Mouse (Mus musculus) liver, embryonic 11.5 days (tissue): Measurements from ENCODE around the gene Sirpa. TPM values are rescaled to one million over a fixed set of nuclear protein-coding genes. Genes with fewer than 3 reads are reported as not detected.

Experiments
- ATAC-seq: fragments of 200-750 bp; cut with Nextera tagmentation; replicated peaks from 2 replicates; pipeline ENCODE4 v1.8.0; 2017; ENCODE audit warnings: moderate number of reproducible peaks, mild to moderate bottlenecking, moderate TSS enrichment, moderate library complexity; ENCODE audit not compliant: low FRiP score
- DNase-seq: peaks from one replicate; pipeline ENCODE4 v3.0.0-alpha.2; 2017; ENCODE audit warnings: low spot score
- H3K27ac ChIP-seq: fragments of 300-500 bp; sonication (generic); 2 replicates; pipeline ENCODE4 v1.5.1; 2014; ENCODE audit warnings: mild to moderate bottlenecking, low read depth, low read length, control low read depth
- H3K27me3 ChIP-seq: fragments of 300-500 bp; sonication (generic); replicated peaks from 2 replicates; pipeline ENCODE4 v1.6.1; 2014; ENCODE audit warnings: low read length, mixed read lengths; ENCODE audit not compliant: control insufficient read depth, insufficient read depth
- H3K36me3 ChIP-seq: fragments of 300-500 bp; sonication (generic); 2 replicates; pipeline ENCODE4 v1.6.1; 2014; ENCODE audit warnings: mild to moderate bottlenecking, low read length, moderate library complexity, mixed read lengths; ENCODE audit not compliant: control insufficient read depth, insufficient read depth
- H3K4me1 ChIP-seq: fragments of 300-500 bp; sonication (generic); replicated peaks from 2 replicates; pipeline ENCODE4 v1.6.1; 2014; ENCODE audit warnings: low read length, mixed read lengths; ENCODE audit not compliant: control insufficient read depth, insufficient read depth
- H3K4me2 ChIP-seq: fragments of 300-500 bp; sonication (generic); 2 replicates; pipeline ENCODE4 v1.6.1; 2014; ENCODE audit warnings: mild to moderate bottlenecking, control low read depth, moderate library complexity
- H3K4me3 ChIP-seq: fragments of 300-500 bp; sonication (generic); 2 replicates; pipeline ENCODE4 v1.5.1; 2014; ENCODE audit warnings: low read depth, low read length, control low read depth
- H3K9ac ChIP-seq: fragments of 300-500 bp; sonication (generic); 2 replicates; pipeline ENCODE4 v1.6.1; 2014; ENCODE audit warnings: low read depth, low read length, control low read depth
- H3K9me3 ChIP-seq: fragments of 300-500 bp; sonication (generic); 2 replicates; pipeline ENCODE4 v1.6.1; 2016; ENCODE audit warnings: low read length, inconsistent platforms, mixed read lengths; ENCODE audit not compliant: control insufficient read depth
- WGBS: fragments of 180-500 bp; shearing (Covaris S2); extraction: QIAGEN DNeasy Blood & Tissue Kit; methylation state at CpG from one replicate; pipeline ENCODE4 v1.1.7; 2014; 5-methylcytosine and 5-hydroxymethylcytosine counted together
- polyA plus RNA-seq: library from polyadenylated mRNA; unstranded; fragments of >200 nt; fragmentation: Nextera tagmentation; extraction: Ambion mirVana; gene quantifications from 2 replicates; pipeline ENCODE4 v1.2.1, GENCODE M21; 2014

Sirpa gene
- polyA plus RNA-seq, 1 experiment from 2014 or later: 26.8 TPM

DNA sequence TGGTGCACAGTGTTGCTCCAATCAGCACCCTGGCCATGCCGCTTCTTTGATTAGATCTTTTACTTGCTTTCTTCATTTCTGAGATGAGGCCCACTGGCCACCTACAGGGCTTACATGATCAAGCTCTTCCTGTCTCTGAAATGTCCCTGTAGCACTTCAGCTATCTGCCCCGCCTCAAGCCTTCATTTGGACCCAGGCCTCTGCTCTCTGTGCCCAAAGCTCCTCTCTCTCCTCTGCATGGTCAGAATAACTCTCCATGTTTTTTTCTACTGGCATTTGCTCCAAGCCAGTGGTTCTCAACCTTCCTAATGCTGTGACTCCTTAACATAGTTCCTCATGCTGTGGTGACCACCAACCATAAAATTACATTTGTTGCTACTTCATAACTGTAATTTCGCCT is 87.6 kb downstream of the Sirpa start:
- Histone ChIP-seq H3K36me3 (no peaks in the 10 kb centered on the region), H3K27me3 (no peaks in the 10 kb centered on the region), H3K4me2 (no peak overlapping the region), H3K4me1 (no peaks in the 10 kb centered on the region), H3K27ac (no peak overlapping the region), H3K9ac (no peak overlapping the region), H3K4me3 (no peak overlapping the region), H3K9me3 (no peaks in the 10 kb centered on the region)
- WGBS: 75% methylated on average over 3 of the region's 3 CpGs
- DNase-seq (no peak), ATAC-seq (no peak)

Other genes starting within 250 kb of the Sirpa start
- gene Il1b, start 221.7 kb upstream of the Sirpa start, polyA plus RNA-seq: 0.25 and 0.66 TPM in 2 replicates
- not detected in 2 replicates for gene F830045P16Rik, start 56.2 kb upstream of the Sirpa start, polyA plus RNA-seq
- gene Pdyn, start 107.0 kb downstream of the Sirpa start, polyA plus RNA-seq: 0.18 and 0.22 TPM in 2 replicates
- 9.0 and 10.1 TPM in 2 replicates for gene Stk35, start 207.7 kb downstream of the Sirpa start, polyA plus RNA-seq